Mouse (Mus musculus): ENCODE results near the gene Abca13. TPM values are rescaled to one million over a fixed set of nuclear protein-coding genes. Genes with fewer than 3 reads are reported as not detected.
"Not testable (repeated sequence)": the region's sequence is repeated elsewhere in the genome, so short reads cannot be mapped to it uniquely, and the experiment has no call there.

Gene Abca13
- polyA plus RNA-seq, 1 experiment from 2014 or later, result 0.18 TPM

- Histone ChIP-seq H3K4me3 (ENCODE audit: low read depth, low read length) (no peak overlapping the region), H3K9ac (replicated peaks) (no peak overlapping the region), H3K36me3 (replicated peaks; ENCODE audit: insufficient read depth, low read length) (no peaks in the 10 kb centered on the region), H3K27ac (ENCODE audit: low read depth) (no peak overlapping the region), H3K27me3 (ENCODE audit: insufficient read depth, low read length) (no peaks in the 10 kb centered on the region), H3K4me2 (ENCODE audit: low read depth, low read length) (no peak overlapping the region), H3K4me1 (ENCODE audit: insufficient read depth) (no peaks in the 10 kb centered on the region), H3K9me3 (ENCODE audit: low read length) (no peaks in the 10 kb centered on the region)
- no peak for DNase-seq
- WGBS (ENCODE audit: insufficient replicate concordance), result 50% methylated on average over 3 of the region's 3 CpGs
- no peak for TF ChIP-seq CTCF (IDR thresholded peaks at IDR 0.05; ENCODE audit: low read depth)
- TF ChIP-seq EP300 (IDR thresholded peaks at IDR 0.05; ENCODE audit: low read depth), result no peak
- ATAC-seq, result no peak
These were observed 31.8 kb upstream of the Abca13 start for GRCm38 (mm10) chr11:9159953-9160352.

- no peak overlapping the region for H3K9ac ChIP-seq (replicated peaks)
- DNase-seq (no peak), ATAC-seq (no peak)
- TF ChIP-seq EP300 (IDR thresholded peaks at IDR 0.05; ENCODE audit: low read depth), result no peak
- no peak for TF ChIP-seq CTCF (IDR thresholded peaks at IDR 0.05; ENCODE audit: low read depth)
- H3K27me3 ChIP-seq (ENCODE audit: insufficient read depth, low read length), result no peaks in the 10 kb centered on the region
- no peak overlapping the region for H3K27ac ChIP-seq (ENCODE audit: low read depth)
- 95% methylated on average over 2 of the region's 2 CpGs for WGBS (ENCODE audit: insufficient replicate concordance)
- no peaks in the 10 kb centered on the region for H3K36me3 ChIP-seq (replicated peaks; ENCODE audit: insufficient read depth, low read length)
- no peak overlapping the region for H3K4me2 ChIP-seq (ENCODE audit: low read depth, low read length)
- H3K4me3 ChIP-seq (ENCODE audit: low read depth, low read length), result no peak overlapping the region
- H3K9me3 ChIP-seq (ENCODE audit: low read length), result no peaks in the 10 kb centered on the region
- H3K4me1 ChIP-seq (ENCODE audit: insufficient read depth), result no peaks in the 10 kb centered on the region
These were observed 24.4 kb upstream of the Abca13 start for GRCm38 (mm10) chr11:9167331-9167730.

GRCm38 (mm10) chr11:9181477-9181876, 10.3 kb upstream of the Abca13 start:
- no peak overlapping the region for H3K4me3 ChIP-seq (ENCODE audit: low read depth, low read length)
- WGBS (ENCODE audit: insufficient replicate concordance), result 64% methylated on average over 1 of the region's 1 CpGs
- TF ChIP-seq EP300 (IDR thresholded peaks at IDR 0.05; ENCODE audit: low read depth), result no peak
- no peak for TF ChIP-seq CTCF (IDR thresholded peaks at IDR 0.05; ENCODE audit: low read depth)
- H3K36me3 ChIP-seq (replicated peaks; ENCODE audit: insufficient read depth, low read length), result no peaks in the 10 kb centered on the region
- H3K4me1 ChIP-seq (ENCODE audit: insufficient read depth), result no peaks in the 10 kb centered on the region
- DNase-seq (no peak), ATAC-seq (no peak)
- H3K27me3 ChIP-seq (ENCODE audit: insufficient read depth, low read length), result no peaks in the 10 kb centered on the region
- H3K9ac ChIP-seq (replicated peaks), result no peak overlapping the region
- no peak overlapping the region for H3K4me2 ChIP-seq (ENCODE audit: low read depth, low read length)
- H3K27ac ChIP-seq (ENCODE audit: low read depth), result no peak overlapping the region
- no peaks in the 10 kb centered on the region for H3K9me3 ChIP-seq (ENCODE audit: low read length)

GRCm38 (mm10) chr11:9189471-9189870, 2.3 kb upstream of the Abca13 start:
- H3K27ac ChIP-seq (ENCODE audit: low read depth); DNase-seq; H3K9me3 ChIP-seq (ENCODE audit: low read length); H3K4me2 ChIP-seq (ENCODE audit: low read depth, low read length); ATAC-seq; H3K9ac ChIP-seq (replicated peaks); H3K4me1 ChIP-seq (ENCODE audit: insufficient read depth); H3K36me3 ChIP-seq (replicated peaks; ENCODE audit: insufficient read depth, low read length); H3K4me3 ChIP-seq (ENCODE audit: low read depth, low read length); H3K27me3 ChIP-seq (ENCODE audit: insufficient read depth, low read length): not testable (repeated sequence)

GRCm38 (mm10) chr11:9190772-9191554, 779 bp upstream of the Abca13 start:
- Histone ChIP-seq H3K9me3 (ENCODE audit: low read length) (no peaks in the 10 kb centered on the region), H3K9ac (replicated peaks) (no peak overlapping the region), H3K4me2 (ENCODE audit: low read depth, low read length) (no peak overlapping the region), H3K27ac (ENCODE audit: low read depth) (peak overlapping the region; percentile 62), H3K4me1 (ENCODE audit: insufficient read depth) (no peaks in the 10 kb centered on the region), H3K27me3 (ENCODE audit: insufficient read depth, low read length) (no peaks in the 10 kb centered on the region), H3K4me3 (ENCODE audit: low read depth, low read length) (no peak overlapping the region), H3K36me3 (replicated peaks; ENCODE audit: insufficient read depth, low read length) (no peaks in the 10 kb centered on the region)
- DNase-seq (peak; percentile 26), ATAC-seq (peak; percentile 41; the same call in 1 of the 2 replicates)
- WGBS (ENCODE audit: insufficient replicate concordance), result 57% methylated on average over 10 of the region's 11 CpGs
- TF ChIP-seq CTCF (IDR thresholded peaks at IDR 0.05; ENCODE audit: low read depth) (no peak), EP300 (IDR thresholded peaks at IDR 0.05; ENCODE audit: low read depth) (no peak)

- no peaks in the 10 kb centered on the region for H3K27me3 ChIP-seq (ENCODE audit: insufficient read depth, low read length)
- 80% methylated on average over 3 of the region's 3 CpGs for WGBS (ENCODE audit: insufficient replicate concordance)
- no peak for TF ChIP-seq CTCF (IDR thresholded peaks at IDR 0.05; ENCODE audit: low read depth)
- TF ChIP-seq EP300 (IDR thresholded peaks at IDR 0.05; ENCODE audit: low read depth), result no peak
- DNase-seq (no peak), ATAC-seq (no peak)
- no peak overlapping the region for H3K9ac ChIP-seq (replicated peaks)
- H3K36me3 ChIP-seq (replicated peaks; ENCODE audit: insufficient read depth, low read length), result no peaks in the 10 kb centered on the region
- no peaks in the 10 kb centered on the region for H3K9me3 ChIP-seq (ENCODE audit: low read length)
- H3K27ac ChIP-seq (ENCODE audit: low read depth), result no peak overlapping the region
- H3K4me1 ChIP-seq (ENCODE audit: insufficient read depth), result no peaks in the 10 kb centered on the region
- H3K4me3 ChIP-seq (ENCODE audit: low read depth, low read length), result no peak overlapping the region
- no peak overlapping the region for H3K4me2 ChIP-seq (ENCODE audit: low read depth, low read length)
These were observed 3.1 kb downstream of the Abca13 start for GRCm38 (mm10) chr11:9194861-9195260.

Data from liver, postnatal 0 days (tissue).